Mouse (Mus musculus): ENCODE results near the gene Gid8. TPM values are rescaled to one million over a fixed set of nuclear protein-coding genes. Genes with fewer than 3 reads are reported as not detected.

Gene Gid8
- total and polyA plus RNA-seq, 3 experiments, result 15.6 to 44.1 (median 32.1) TPM

DNA sequence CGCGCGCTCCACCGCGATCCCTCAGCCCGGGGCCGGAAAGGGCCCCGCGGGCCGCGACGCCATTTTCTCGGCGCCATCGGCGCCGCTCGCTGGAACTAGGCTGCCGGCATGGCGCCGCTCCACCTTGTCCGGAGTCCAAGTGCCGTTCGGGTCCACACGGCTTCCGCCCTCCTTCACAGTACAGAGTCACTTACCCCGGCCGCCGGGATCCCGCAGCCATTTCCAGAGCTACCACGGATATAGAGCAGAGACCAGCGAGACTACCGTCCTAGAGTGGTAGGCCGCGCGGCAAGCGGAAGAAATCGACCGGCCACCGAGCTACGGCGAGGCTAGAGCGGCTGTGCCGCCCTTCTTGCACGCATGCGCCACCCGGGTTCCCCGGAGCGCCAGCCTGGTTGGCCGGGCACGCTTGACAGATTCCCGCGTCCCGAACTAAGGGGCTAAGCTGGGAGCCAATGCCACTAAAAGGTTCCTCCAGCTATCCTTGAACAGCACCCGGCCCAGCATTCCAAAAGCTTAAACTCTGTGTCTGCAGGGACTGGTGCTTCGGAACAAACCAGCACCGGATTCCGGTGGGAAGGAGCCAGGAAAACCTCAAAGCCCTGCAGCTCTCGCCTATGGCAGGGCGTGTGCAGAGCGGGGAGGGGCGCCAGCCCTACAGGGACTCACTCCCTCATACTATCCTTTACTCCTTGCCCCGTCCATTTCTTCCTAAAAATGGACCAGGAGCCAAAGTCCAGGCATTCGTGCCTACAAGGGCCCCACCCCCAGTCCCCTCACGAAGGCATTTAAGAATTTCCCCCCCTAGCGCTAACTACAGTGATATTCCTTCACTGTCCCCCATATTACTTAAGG, 7.9 kb upstream of the Gid8 start:
- Histone ChIP-seq H3K4me1 (ENCODE audit: control insufficient read depth in 1 of 2, insufficient read depth in 2 of 2) (peaks cover 20 to 71% of the 10 kb centered on the region in 2 experiments), H3K4me3 (replicated peaks in 1 of 3; ENCODE audit: low read depth in 2 of 3, low read length in 2 of 3, poor library complexity in 1 of 3) (peak overlapping the region; percentile 63 to 92 (median 79)), H3K79me2 (replicated peaks; ENCODE audit: control insufficient read depth, extremely low read depth, insufficient read depth, poor library complexity, severe bottlenecking) (peaks cover 92% of the 10 kb centered on the region), H3K27ac (ENCODE audit: insufficient read depth, low read depth) (peak overlapping the region; percentile 26), H3K4me2 (ENCODE audit: insufficient read depth, low read depth, poor library complexity, severe bottlenecking) (peak overlapping the region; percentile 12), H3K9me3 (replicated peaks; ENCODE audit: low read length) (no peaks in the 10 kb centered on the region), H3K36me3 (replicated peaks in 1 of 2; ENCODE audit: control insufficient read depth in 1 of 2, insufficient read depth in 1 of 2, low read length in 1 of 2) (peaks cover 0 to 25% of the 10 kb centered on the region in 2 experiments), H3K27me3 (replicated peaks) (no peaks in the 10 kb centered on the region), H3K9ac (ENCODE audit: insufficient read depth, low read depth) (peak overlapping the region; percentile 99)
- dilution Hi-C loops (cut with MboI; ENCODE audit: extremely low pct_ligation_motif_present, extremely low pct_unique_long_range_greater_than_20kb, low sequenced_read_pairs) (no loop called here), in situ Hi-C loops (cut with MboI; ENCODE audit: low pct_ligation_motif_present, low pct_unique_long_range_greater_than_20kb, low sequenced_read_pairs) (loop anchor here (25.0 kb wide), 1 partner anchor 660 kb away; the partner anchor contains the start of genes Arfrp1 and Zgpat)
- DNase-seq (ENCODE audit: extremely low read depth), result peak; percentile 84
- TF ChIP-seq SMC3 (IDR thresholded peaks at IDR 0.05; ENCODE audit: low read depth, low read length), result no peak
- no peak for TF ChIP-seq JUND (conservative IDR thresholded peaks at IDR 0.05; ENCODE audit: low read depth, low read length)
- TF ChIP-seq IRF4 (IDR thresholded peaks at IDR 0.05; ENCODE audit: low read depth, low read length), result peak; percentile 3; the same call in 1 of the 2 replicates
- TF ChIP-seq ELF1 (IDR thresholded peaks at IDR 0.05; ENCODE audit: low read depth, low read length), result peak; percentile 92
- peak; percentile 45; the same call in 1 of the 2 replicates for TF ChIP-seq MYC (IDR thresholded peaks at IDR 0.05; ENCODE audit: low read depth, low read length)
- peak; percentile 69 for TF ChIP-seq MXI1 (IDR thresholded peaks at IDR 0.05; ENCODE audit: low read depth, low read length)
- TF ChIP-seq EP300 (IDR thresholded peaks at IDR 0.05; ENCODE audit: low read length), result no peak
- TF ChIP-seq POLR2AphosphoS2 (IDR thresholded peaks at IDR 0.05; ENCODE audit: low read depth, low read length), result peak; percentile 94
- no peak; a peak in 1 of 4 replicates for TF ChIP-seq CTCF (conservative IDR thresholded peaks at IDR 0.05 in 1 of 2, IDR thresholded peaks at IDR 0.05 in 1 of 2; ENCODE audit: low read depth in 2 of 2, low read length in 2 of 2)
- TF ChIP-seq KAT2A (IDR thresholded peaks at IDR 0.05; ENCODE audit: insufficient replicate concordance, low read length), result peak; percentile 80; the same call in 1 of the 2 replicates
- TF ChIP-seq PAX5 (IDR thresholded peaks at IDR 0.05; ENCODE audit: low read length), result no peak
- TF ChIP-seq MAX (IDR thresholded peaks at IDR 0.05; ENCODE audit: low read length), result peak; percentile 69
- no peak for TF ChIP-seq MAFK (IDR thresholded peaks at IDR 0.05; ENCODE audit: insufficient replicate concordance, low read length)
- peak; percentile 86 for TF ChIP-seq POLR2A (IDR thresholded peaks at IDR 0.05; ENCODE audit: low read depth, low read length)
- 0 out of 2 replicates have a peak, but pooled peaks have one; percentile 2 for TF ChIP-seq BHLHE40 (IDR thresholded peaks at IDR 0.05; ENCODE audit: low read depth, low read length)
- TF ChIP-seq ZKSCAN1 (IDR thresholded peaks at IDR 0.05; ENCODE audit: borderline replicate concordance, low read depth, low read length), result no peak; the same call in 1 of the 2 replicates
- peak; percentile 89 for TF ChIP-seq SIN3A (IDR thresholded peaks at IDR 0.05; ENCODE audit: low read length)
- TF ChIP-seq USF2 (conservative IDR thresholded peaks at IDR 0.05; ENCODE audit: low read depth, low read length), result no peak
- peak; percentile 86 for TF ChIP-seq HCFC1 (IDR thresholded peaks at IDR 0.05; ENCODE audit: low read depth, low read length)
- no peak for TF ChIP-seq JUN (IDR thresholded peaks at IDR 0.05; ENCODE audit: insufficient read depth, low read depth, low read length)
- TF ChIP-seq ETS1 (conservative IDR thresholded peaks at IDR 0.05; ENCODE audit: low read depth, low read length), result peak; percentile 6; the same call in 1 of the 2 replicates
- TF ChIP-seq MEF2A (IDR thresholded peaks at IDR 0.05; ENCODE audit: borderline replicate concordance, low read depth, low read length), result 0 out of 2 replicates have a peak, but pooled peaks have one; percentile 24
- no peak for TF ChIP-seq USF1 (IDR thresholded peaks at IDR 0.05; ENCODE audit: low read depth, low read length)
- 0 out of 2 replicates have a peak, but pooled peaks have one; percentile 44 for TF ChIP-seq E2F4 (IDR thresholded peaks at IDR 0.05; ENCODE audit: insufficient replicate concordance, low read depth, low read length)
- TF ChIP-seq RCOR1 (conservative IDR thresholded peaks at IDR 0.05; ENCODE audit: low read depth, low read length), result 0 out of 2 replicates have a peak, but pooled peaks have one; percentile 5
- peak; percentile 37; the same call in 1 of the 2 replicates for TF ChIP-seq CHD2 (IDR thresholded peaks at IDR 0.05; ENCODE audit: low read length)
- TF ChIP-seq CHD1 (IDR thresholded peaks at IDR 0.05; ENCODE audit: low read depth, low read length), result no peak; the same call in 1 of the 2 replicates
- TF ChIP-seq UBTF (IDR thresholded peaks at IDR 0.05; ENCODE audit: low read depth, low read length), result peak; percentile 57
- peak; percentile 89 for TF ChIP-seq NRF1 (IDR thresholded peaks at IDR 0.05; ENCODE audit: low read depth, low read length)
- TF ChIP-seq ZNF384 (IDR thresholded peaks at IDR 0.05; ENCODE audit: low read depth, low read length), result no peak
- no peak for TF ChIP-seq GABPA (IDR thresholded peaks at IDR 0.05; ENCODE audit: insufficient replicate concordance, low read depth, low read length)
- no peak; the same call in 1 of the 2 replicates for TF ChIP-seq NELFE (IDR thresholded peaks at IDR 0.05; ENCODE audit: low read depth, low read length)
- peak; percentile 83 for TF ChIP-seq TCF12 (IDR thresholded peaks at IDR 0.05; ENCODE audit: low read depth, low read length)
- peak; percentile 78 for TF ChIP-seq TBP (conservative IDR thresholded peaks at IDR 0.05; ENCODE audit: low read depth, low read length)
- TF ChIP-seq ZMIZ1 (IDR thresholded peaks at IDR 0.05; ENCODE audit: low read depth, low read length), result peak; percentile 69; the same call in 1 of the 2 replicates
- 0 out of 2 replicates have a peak, but pooled peaks have one; percentile 48 for TF ChIP-seq MAZ (IDR thresholded peaks at IDR 0.05; ENCODE audit: low read depth, low read length)
- TF ChIP-seq RAD21 (IDR thresholded peaks at IDR 0.05; ENCODE audit: low read depth, low read length), result no peak

Data from CH12.LX (cell line).